Mouse (Mus musculus): ENCODE results near the gene Acpp.

Gene Acpp

DNA sequence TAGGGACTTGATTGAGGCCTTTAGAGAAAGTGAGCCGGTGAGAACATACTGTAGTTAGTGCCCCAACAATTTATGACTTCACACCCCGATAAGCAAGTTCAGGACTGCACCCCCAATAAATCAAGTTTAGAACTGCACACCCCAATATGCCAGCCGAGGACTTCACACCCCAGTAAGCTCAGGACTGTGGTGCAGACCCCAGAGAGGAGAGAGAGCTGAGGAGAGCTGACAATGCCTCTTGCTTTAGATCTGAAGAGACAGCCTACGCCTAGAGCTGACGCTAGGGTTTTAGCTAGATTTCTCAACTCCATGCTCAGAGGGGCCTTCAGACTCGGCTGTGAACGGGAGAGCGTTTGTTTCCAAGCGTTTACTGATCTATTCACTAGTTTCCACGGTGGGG is 32.7 kb downstream of the Acpp start:
- DNase-seq: no peak

GRCm38 (mm10) chr9:104304376-104304775 is 33.2 kb downstream of the Acpp start:
- no peak for DNase-seq

GRCm38 (mm10) chr9:104300569-104300968 is 37.0 kb downstream of the Acpp start:
- no peak for DNase-seq

- DNase-seq: no peak
Observed at GRCm38 (mm10) chr9:104297041-104297440, 40.5 kb downstream of the Acpp start.

GRCm38 (mm10) chr9:104284934-104285333 is 52.6 kb downstream of the Acpp start:
- no peak for DNase-seq

DNA sequence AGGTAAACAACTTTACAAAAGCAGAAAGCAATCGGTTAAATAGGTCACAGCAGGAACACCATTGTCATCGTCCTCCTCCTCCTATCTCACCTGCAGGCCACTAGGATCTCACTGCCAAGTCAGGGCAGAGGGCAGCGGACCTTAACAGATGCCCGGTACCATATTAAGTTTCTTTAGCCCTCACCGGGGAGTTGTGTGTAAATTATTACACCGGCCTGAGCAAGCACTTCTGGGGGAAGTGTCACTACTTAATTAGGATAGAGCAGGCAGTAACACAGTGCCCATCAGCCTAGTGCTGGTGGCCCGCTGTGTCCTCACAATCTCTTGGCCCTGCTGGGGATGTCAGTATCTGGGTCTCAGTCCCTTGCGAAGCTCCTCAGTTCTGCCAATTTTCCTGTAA is 55.0 kb downstream of the Acpp start:
- no peak for DNase-seq

- no peak for DNase-seq
Observed at GRCm38 (mm10) chr9:104281737-104282136, 55.8 kb downstream of the Acpp start.

GRCm38 (mm10) chr9:104280725-104281495 is 56.6 kb downstream of the Acpp start:
- no peak for DNase-seq

DNA sequence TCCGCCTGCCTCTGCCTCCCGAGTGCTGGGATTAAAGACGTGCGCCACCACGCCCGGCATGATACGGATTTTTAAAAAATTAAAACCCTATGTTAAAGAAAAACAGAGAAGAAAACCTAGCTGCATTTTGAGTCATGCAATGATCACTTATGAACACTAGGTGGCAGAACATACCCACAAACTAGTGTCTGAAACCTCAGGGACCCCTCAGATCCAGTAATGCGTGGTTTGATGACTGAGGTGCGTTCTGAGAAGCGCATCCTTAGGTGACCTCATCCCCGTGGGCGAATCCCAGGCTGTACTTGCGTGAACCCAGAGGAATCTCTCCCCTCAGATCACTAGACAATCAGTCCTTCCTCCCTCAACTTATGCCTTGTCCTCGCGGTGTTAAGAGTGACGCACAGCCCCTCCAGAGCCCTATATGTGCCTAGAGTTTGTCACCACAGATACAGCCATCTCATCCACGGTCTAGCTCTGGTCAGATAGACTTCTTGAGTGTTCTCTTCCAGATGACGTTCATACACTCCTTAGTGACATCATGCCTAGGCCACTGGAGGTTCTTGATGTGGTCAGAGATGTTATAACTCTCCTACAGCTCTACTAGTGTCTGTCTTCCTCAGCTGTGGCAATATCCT is 59.9 kb downstream of the Acpp start:
- DNase-seq: peak; percentile 21

DNA sequence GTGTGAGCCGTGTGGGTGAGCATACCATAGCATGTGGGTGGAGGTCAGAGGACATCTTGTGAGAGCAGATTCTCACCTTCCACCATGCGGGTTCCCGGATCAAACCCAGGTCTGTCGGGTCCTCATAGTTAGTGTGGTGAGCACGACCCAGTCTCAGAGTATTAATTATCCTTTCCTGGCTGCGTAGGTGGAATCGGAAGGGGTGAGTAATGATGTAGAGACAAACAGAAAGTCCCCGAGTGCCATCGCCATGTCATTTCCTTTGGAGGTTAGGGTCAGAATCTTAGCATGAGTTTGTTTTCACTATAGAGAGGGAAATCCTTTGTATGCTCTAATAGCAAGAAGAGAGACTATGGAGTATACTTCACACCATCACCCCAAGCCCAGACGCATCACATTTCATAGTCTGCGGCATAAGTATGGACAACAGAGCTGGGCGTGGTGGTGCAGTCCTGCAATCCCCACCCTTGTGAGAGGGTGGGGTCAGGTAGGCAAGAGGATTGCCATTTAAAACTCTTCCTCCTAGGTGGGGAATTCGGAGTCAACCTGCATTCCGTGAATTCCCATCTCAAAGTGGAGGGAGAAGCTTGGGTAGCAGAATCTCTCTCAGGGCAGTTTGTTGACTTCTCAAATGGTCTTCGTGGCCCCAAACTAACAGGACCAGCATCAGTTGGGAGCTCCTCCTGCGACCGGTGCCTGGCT is 62.3 kb downstream of the Acpp start:
- no peak for DNase-seq

DNA sequence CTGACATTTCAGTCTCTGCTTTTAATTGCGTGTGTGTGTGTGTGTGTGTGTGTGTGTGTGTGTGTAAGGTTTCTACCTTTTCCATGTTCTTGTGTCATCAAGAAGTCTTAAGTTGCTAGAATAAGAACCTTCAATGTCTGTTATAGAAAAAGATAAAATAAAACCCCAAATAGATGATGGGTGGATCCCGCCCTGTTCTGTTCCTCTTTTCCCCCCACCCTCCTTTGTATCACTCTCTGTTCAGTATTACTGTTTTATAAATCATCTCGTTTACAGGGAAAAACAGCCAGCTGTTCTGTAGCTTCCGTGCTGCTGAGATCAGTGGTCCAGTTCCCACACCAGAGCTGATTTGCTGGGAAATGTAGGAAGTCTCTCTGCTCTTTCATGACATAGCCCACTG is 65.5 kb downstream of the Acpp start:
- no peak for DNase-seq

DNA sequence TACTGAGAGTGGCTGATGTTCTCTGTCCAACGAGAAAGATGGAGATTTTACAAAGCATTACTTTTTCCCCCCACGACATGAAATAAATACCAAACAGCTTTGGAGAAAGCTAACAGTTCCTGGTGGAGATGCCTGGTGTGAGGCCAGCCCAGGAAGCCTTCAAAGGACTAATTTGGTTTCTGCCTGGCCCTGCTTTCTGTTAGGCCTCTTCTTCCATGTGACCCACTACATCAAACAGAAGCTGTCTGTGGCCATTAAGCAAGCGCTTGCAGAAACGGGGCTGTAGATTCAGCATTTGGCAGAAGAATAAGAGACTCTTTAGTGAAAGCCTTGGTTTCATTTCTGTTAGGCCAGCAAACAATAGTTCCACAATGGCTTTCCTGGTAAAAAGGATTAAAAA is 65.9 kb downstream of the Acpp start:
- no peak for DNase-seq

GRCm38 (mm10) chr9:104269944-104270343 is 67.6 kb downstream of the Acpp start:
- DNase-seq: no peak

DNA sequence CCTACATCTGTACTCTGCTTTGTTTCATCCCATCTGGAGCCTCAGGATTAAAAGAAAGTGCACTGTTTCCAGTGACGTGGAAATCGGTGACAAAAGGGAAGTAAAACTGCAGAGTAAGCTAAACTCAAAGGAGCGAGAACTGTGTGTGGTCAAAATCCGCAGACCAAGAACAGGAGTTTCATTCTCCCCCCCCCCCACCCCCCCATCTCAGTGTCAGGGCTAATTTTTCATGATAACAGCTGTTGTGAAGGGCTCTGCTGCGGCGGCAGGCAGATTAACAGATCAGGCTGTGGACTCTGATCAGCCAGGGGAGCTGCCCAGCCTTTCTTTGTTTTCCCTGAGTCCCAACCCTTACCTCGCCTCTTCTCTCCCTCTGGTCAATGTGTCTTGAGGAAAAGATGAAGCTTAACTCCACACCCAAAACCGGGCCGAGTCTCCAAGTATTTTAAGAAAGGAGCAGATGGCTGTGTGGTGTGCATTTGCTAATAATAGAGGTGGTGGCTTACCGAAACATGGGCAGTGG is 68.1 kb downstream of the Acpp start:
- no peak for DNase-seq

- DNase-seq: no peak
Observed at GRCm38 (mm10) chr9:104264567-104264966, 73.0 kb downstream of the Acpp start.

DNA sequence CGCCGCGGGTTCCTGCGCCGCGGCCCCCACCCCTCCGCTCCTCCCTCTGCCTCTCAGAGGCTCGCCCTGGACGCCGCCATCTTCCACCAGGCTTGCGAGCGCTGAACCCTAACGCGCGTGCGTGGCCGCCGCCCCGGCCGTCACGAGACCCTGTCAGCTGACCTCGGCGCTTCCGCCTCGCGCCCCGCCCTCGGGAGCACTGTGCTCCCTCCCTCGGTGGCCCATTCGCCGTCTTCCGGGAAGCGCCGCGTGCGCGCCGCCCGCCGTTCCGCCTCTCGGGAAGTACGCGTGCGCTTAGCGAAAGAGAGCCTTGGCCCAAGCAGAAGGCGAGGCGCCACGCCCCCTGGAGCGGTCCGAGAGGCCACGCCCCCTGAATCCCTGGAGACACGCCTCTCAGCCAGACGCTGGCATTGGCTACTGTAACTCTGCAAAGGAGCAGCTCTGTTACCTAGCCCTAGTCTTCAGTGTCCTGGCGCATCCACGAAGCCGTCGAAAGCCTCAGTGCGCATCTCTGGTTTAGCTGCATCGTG is 74.7 kb downstream of the Acpp start, which contains the start of gene Dnajc13:
Dnajc13 (minus strand) TSS at position 108 of the 530 bp plus-strand sequence.
- DNase-seq: peak; percentile 98

GRCm38 (mm10) chr9:104262016-104262762 is 75.4 kb downstream of the Acpp start:
- no peak for DNase-seq

GRCm38 (mm10) chr9:104260306-104260705 is 77.2 kb downstream of the Acpp start:
- DNase-seq: no peak

- DNase-seq: no peak
Observed at GRCm38 (mm10) chr9:104256085-104256484, 81.5 kb downstream of the Acpp start.

- no peak for DNase-seq
Observed at GRCm38 (mm10) chr9:104254408-104255180, 83.0 kb downstream of the Acpp start.

- no peak for DNase-seq
Observed at GRCm38 (mm10) chr9:104252637-104253036, 84.9 kb downstream of the Acpp start.

- no peak for DNase-seq
Observed at GRCm38 (mm10) chr9:104251687-104252086, 85.9 kb downstream of the Acpp start.
